Mouse (Mus musculus) liver, adult 2 months (tissue): Measurements from ENCODE around the gene Patz1.

Experiments
- CTCF ChIP-seq: fragments of 200-500 bp; IDR thresholded peaks from 2 replicates; pipeline ENCODE4 v1.5.1; 2011; ENCODE audit warnings: low read depth, low read length, control low read depth
- POLR2A ChIP-seq: fragments of 200-500 bp; IDR thresholded peaks from 2 replicates; pipeline ENCODE4 v1.6.1; 2011; ENCODE audit warnings: low read length, control low read depth; ENCODE audit not compliant: insufficient read depth; ENCODE audit errors: extremely low read depth

- TF ChIP-seq CTCF (no peak), POLR2A (no peak)
These were observed 60.1 kb downstream of the Patz1 start for GRCm38 (mm10) chr11:3348576-3349342.
